Mouse (Mus musculus): Measurements from ENCODE around the gene Clrn3.

DNA sequence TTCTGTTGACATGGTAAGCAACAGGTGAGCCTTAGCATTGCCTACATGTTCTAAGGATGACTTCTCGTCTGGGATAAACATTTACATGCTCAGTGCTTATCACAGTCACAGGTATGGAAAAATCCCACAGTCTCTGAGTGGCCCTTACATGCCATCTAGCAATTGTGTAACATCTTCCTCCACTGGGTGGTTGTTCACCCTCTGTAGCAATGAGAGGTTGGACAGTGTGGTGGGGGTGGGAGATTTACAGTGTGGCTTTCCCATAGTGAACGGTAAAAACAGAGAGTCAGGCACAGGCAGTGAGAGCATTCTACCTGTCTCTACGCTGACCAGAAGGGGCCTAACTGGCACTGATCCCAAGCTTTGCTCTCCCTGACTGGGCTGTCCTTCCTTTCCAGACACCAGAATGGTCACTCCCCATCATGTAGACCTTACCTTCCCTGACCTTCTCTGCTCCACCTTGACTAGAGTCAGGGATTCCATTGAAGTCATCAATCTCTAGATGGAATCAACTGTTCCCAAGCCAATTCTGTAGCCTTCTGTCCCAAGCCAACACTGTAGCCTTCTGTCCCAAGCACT lies 1.8 kb downstream of the Clrn3 start:
- TF ChIP-seq CTCF (IDR thresholded peaks at IDR 0.05; ENCODE audit: borderline replicate concordance, extremely low read depth, insufficient read depth, insufficient read length) (no peak), POLR2A (IDR thresholded peaks at IDR 0.05; ENCODE audit: borderline replicate concordance, extremely low read depth, insufficient read depth, insufficient read length, poor library complexity, severe bottlenecking) (no peak)

Data from brain, embryonic 14.5 days (tissue).